Mouse (Mus musculus) cerebellum, postnatal 4 days (tissue): ENCODE data around the gene Ppm1f.
"Not testable (repeated sequence)": the region's sequence is repeated elsewhere in the genome, so short reads cannot be mapped to it uniquely, and the experiment has no call there.

Experiments used
- DNase-seq, 2 experiments: peaks; one replicate each; pipeline ENCODE4 v3.0.0; 2022; ENCODE audit warnings: low spot score in 2 of 2, mixed read lengths in 1 of 2

Ppm1f gene

GRCm38 (mm10) chr16:16911641-16912597, 15.7 kb downstream of the Ppm1f start:
- DNase-seq, result peak; percentile 67 to 84

DNA sequence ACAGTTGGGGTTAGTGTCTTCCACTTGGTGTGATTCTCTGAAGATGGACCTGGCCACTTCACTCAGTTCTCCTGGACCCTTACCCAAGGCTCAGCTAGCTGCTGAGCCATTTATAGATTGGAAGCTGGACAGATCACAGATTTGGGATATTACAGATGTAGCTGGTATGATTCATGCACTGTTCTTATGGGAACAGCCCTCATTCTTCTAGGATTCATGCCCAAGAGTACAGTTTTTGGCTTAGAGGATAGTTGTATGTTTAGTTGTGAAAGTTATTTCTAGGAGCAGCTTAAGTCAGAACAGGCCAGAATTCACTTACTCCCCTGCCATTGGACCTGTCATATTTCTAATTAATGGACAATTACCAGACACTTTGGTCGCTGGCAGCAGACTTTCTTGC, 17.2 kb downstream of the Ppm1f start:
- DNase-seq, result no peak

DNA sequence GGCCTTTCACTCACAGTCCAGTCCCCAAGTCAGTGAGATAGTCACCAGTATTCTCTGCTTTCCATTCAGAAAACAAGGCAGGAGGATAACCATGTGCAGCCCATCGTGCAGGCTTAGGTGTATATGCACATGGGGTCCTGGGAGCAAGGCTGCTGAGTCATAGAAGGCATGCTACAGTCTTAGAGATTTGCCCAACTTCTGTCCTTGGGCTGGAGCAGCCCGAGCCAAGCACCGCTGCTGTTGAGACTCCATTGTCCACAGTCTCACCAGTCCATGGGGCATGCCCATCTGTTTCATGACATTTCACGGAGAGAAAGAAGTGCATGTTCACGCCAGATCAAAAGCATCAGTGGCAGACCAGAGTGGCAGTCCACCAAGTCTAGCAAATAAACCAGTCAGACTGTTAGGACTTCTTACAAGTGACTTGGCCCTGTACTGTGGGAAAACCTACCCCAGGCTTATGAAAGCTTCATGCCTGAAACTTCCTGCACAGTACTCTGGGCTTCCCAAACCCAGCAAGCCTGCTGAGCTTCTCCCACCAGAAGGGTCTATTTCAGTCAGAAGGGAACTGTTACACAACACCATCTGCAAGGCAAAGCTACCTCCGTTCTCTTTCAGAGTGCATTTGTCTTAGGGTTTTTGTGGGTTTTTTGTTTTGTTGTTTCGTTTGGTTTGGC, 22.3 kb downstream of the Ppm1f start:
- DNase-seq, result no peak

- DNase-seq, result peak in 1 of 2 experiments; percentile 34
These were observed 24.8 kb downstream of the Ppm1f start for GRCm38 (mm10) chr16:16921021-16921435.

- no peak for DNase-seq
These were observed 28.2 kb downstream of the Ppm1f start for GRCm38 (mm10) chr16:16924481-16924880.

DNA sequence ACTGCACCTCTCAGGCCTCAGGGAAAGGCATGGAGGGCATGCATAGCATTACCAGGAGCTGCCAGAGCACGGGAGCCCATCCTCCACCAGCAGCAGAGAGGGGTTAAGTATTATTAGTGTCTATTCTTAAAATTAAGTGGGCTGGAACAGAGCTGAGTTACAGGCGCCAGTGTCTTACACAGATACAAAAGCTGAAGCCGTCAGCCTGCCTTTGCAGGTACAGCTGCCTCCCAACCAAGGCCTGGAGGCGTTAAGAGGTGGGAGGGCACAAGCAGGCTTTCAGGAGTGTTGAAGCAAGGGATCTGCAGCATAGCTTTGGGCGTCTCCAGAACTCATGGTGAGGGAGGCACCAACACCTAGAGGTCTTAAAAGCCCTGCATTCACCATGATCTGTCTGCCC, 30.3 kb downstream of the Ppm1f start:
- DNase-seq, result no peak

DNA sequence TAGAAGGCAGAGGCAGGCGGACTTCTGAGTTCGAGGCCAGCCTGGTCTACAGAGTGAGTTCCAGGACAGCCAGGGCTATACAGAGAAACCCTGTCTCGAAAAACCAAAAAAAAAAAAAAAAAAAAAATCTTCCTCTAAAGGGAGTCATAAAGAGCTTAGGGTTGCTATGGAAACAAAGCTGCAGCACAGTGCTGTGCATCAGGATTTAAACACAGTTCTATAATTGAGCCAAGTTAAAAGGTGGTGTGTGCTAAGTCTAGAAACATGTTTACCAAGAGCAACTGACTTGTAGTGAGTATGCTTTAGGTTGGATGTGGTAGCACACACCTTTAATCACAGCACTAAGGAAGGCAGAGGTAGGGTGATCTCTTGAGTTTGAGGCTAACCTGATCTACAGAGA, 32.6 kb downstream of the Ppm1f start:
- DNase-seq, result not testable (repeated sequence)

- DNase-seq, result no peak
These were observed 34.1 kb downstream of the Ppm1f start for GRCm38 (mm10) chr16:16930326-16930725.

- DNase-seq, result peak; percentile 46 to 78
These were observed 34.6 kb downstream of the Ppm1f start for GRCm38 (mm10) chr16:16930810-16931296.

DNA sequence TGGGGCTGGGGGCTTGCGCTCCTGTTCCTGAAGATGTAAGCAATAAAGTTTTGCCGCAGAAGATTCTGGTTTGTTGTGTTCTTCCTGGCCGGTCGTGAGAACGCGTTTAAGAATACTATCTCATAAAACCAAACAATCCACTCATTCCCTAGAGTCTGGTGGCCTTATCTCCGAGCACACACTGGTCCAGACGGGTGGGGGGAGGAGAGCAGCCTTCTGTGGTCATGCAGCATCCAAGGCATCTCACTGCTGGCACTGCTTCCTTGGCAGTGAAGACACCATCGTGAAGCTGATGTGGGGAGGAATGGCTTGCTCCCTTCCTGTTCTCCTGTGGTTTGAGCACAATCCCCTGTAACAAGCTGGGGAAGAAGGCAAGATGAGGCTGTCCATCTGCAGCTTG, 43.3 kb downstream of the Ppm1f start:
- no peak for DNase-seq

DNA sequence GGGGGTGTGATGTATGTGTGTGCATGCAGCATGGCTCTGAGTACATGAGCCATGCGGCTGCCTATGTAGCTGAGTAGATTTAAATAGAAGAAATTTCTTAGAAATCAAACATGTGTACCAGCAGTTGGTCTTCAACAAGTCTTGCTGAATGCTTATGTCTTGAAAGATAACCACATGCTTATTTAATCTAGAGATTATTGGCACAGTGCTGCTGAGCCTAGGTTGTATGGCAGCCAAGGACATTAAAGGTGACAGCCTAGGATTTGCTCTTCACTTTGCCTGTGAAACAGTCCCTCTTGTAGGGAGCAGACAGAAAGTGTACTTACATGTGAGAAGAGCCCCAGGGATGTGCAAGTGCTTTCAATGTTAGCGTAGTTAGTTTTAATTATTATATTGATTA, 44.8 kb downstream of the Ppm1f start:
- DNase-seq, result no peak

DNA sequence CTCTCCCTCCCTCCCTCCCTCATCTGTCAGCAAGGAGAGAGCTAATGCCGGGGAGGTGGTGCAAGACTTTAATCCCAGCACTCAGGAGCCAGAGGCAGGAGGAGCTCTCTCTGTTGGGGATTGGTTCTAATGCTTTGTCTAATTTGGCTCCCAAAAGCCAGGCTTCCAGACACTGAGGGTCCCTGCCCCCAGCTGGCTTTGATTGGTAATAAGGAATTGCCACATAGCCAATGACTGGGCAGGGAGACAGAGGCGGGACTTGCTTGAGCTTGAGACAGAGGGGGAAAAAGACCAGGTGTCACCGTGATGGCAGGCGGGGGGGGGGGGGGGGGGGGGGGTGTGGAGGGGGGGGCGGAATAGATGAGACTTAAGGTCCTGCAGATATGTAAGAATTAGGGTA, 62.3 kb downstream of the Ppm1f start:
- DNase-seq, result no peak

- DNase-seq, result no peak
These were observed 63.6 kb downstream of the Ppm1f start for GRCm38 (mm10) chr16:16959907-16960306.

- DNase-seq, result no peak
These were observed 68.9 kb downstream of the Ppm1f start for GRCm38 (mm10) chr16:16965149-16965548.

DNA sequence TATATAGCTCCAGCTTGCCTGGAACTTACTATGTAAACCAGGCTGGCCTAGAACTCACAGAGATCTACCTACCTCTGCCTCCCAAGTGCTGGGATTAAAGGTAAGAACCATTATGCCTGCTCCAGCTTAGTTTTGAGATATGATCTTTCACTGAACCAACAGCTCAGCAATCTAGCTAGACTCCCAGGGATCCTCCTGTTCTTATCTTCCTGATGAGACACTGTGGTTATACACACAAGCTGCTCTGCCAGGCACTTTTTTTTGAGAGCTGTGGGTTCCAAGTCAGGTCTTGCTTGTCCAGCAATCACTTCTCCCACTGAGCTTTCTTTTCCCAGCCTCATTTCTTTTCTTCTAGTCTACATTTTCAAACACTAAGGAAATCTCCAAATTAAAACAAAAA, 70.0 kb downstream of the Ppm1f start:
- no peak for DNase-seq
